Mouse (Mus musculus) heart, postnatal 0 days (tissue): ENCODE measurements at regions not wholly inside any gene's neighbourhood (a gene's known extent, or its start where the extent isn't known, plus 50 kb on each side); places are given as distances from the start of the nearest gene placed in this dataset.

Source experiments
- CTCF ChIP-seq: IDR thresholded peaks from 2 replicates; pipeline ENCODE4 v1.5.1; 2016; ENCODE audit warnings: antibody characterized with exemption, control low read depth, low read depth
- EP300 ChIP-seq: IDR thresholded peaks from 2 replicates; pipeline ENCODE4 v1.6.1; 2016; ENCODE audit warnings: antibody characterized with exemption, low read depth

DNA sequence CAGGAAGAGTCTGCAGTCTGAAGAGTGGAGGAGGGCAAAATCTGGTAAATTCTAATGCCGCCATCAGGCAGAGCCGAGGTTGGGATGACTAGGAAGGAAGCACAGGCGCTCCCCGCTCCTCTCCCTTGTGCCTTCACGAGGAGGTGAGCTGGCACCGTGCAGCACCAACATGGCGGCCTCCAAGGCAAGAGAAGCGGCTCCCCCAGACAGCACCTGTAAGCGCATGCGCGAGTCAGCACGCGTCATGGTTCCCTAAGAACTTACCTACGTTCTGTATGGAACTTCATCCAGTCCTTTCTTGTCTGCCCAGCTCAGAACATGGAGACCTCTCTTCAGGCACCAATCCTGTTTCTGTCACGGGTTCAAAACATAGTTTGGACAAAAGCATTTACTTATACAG, 93.7 kb upstream of the Slc38a2 start:
- no peak for TF ChIP-seq CTCF
- TF ChIP-seq EP300: no peak
